Mouse (Mus musculus) testis, adult 2 months (tissue): ENCODE data around the gene Pcgf6. TPM values are rescaled to one million over a fixed set of nuclear protein-coding genes. Genes with fewer than 3 reads are reported as not detected.

ENCODE experiments used
- H3K27ac ChIP-seq: fragments of 200-500 bp; 2 replicates; pipeline ENCODE4 v1.5.1; 2012; ENCODE audit warnings: low read depth, low read length; ENCODE audit not compliant: control insufficient read depth, insufficient read depth
- H3K27me3 ChIP-seq: fragments of 200-500 bp; 2 replicates; pipeline ENCODE4 v1.6.1; 2012; ENCODE audit warnings: mild to moderate bottlenecking, low read length, moderate library complexity; ENCODE audit not compliant: control insufficient read depth, insufficient read depth
- H3K36me3 ChIP-seq: fragments of 200-500 bp; 2 replicates; pipeline ENCODE4 v1.6.1; 2012; ENCODE audit warnings: mild to moderate bottlenecking, low read length; ENCODE audit not compliant: control insufficient read depth, insufficient read depth
- H3K4me1 ChIP-seq: fragments of 200-500 bp; 2 replicates; pipeline ENCODE4 v1.6.1; 2012; ENCODE audit warnings: low read length; ENCODE audit not compliant: control insufficient read depth, insufficient read depth
- H3K4me3 ChIP-seq: fragments of 200-500 bp; 2 replicates; pipeline ENCODE4 v1.5.1; 2012; ENCODE audit warnings: low read depth, mild to moderate bottlenecking, low read length, moderate library complexity, mixed read lengths; ENCODE audit not compliant: control insufficient read depth
- CTCF ChIP-seq: fragments of 200-500 bp; IDR thresholded peaks from 2 replicates; pipeline ENCODE4 v1.5.1; 2012; ENCODE audit warnings: low read depth, mild to moderate bottlenecking, inconsistent platforms, low read length, moderate library complexity; ENCODE audit not compliant: control insufficient read depth, insufficient read depth, insufficient replicate concordance
- POLR2A ChIP-seq: fragments of 200-500 bp; IDR thresholded peaks from 2 replicates; pipeline ENCODE4 v1.6.1; 2012; ENCODE audit warnings: low read depth, mild to moderate bottlenecking, inconsistent platforms, low read length, moderate library complexity; ENCODE audit not compliant: control insufficient read depth
- polyA plus RNA-seq: library from polyadenylated mRNA; depleted of rRNA; stranded (reverse); fragments of >200 nt; gene quantifications from 2 replicates; pipeline ENCODE4 v1.2.3, GENCODE M21; 2012; rRNA removed

Gene Pcgf6
- polyA plus RNA-seq, 1 experiment = 31.9 TPM

DNA sequence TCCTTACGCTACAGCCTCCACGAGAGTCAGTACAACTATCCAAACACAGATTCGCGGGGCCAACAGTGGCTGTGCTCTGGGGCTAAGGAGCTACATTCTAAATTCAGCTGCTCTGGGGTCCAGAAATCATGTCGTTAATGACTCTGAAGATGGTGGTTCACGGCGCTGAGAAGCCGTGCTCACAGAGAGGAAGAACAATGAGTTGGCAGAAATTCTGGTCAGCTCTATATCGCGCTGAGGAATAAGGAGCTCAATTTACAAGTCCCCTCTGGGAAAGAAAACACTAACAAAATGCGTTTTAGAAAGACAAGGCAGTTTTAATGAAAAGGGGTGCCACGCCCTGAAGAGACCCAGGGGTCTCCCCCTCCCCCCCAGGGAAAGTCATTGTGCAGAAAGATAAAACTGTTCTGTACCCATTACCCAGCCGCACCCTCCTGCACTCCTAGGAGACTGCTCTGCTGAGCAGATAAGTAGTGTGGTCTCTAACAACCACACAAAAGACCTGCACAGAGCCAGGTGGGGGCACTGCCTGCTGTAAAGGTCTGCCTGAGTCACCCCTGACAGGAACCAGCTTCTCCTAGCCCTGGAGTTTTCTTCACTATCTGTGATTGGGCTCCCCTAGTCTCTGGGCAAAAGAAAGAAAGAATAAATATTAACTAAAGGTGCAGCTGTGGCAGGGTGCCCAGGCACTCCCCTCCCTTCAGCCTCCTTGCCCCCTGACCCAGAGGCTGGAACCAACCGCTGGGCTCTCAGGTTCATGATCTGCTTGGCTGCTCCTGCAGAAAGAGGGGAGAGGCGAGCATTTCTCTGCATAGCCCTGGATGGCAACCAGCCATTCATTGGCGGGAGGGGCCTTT, 62.2 kb downstream of the Pcgf6 start:
- TF ChIP-seq CTCF (no peak), POLR2A (no peak)
- no peak overlapping the region for H3K4me3 ChIP-seq
- H3K27ac ChIP-seq = no peak overlapping the region

DNA sequence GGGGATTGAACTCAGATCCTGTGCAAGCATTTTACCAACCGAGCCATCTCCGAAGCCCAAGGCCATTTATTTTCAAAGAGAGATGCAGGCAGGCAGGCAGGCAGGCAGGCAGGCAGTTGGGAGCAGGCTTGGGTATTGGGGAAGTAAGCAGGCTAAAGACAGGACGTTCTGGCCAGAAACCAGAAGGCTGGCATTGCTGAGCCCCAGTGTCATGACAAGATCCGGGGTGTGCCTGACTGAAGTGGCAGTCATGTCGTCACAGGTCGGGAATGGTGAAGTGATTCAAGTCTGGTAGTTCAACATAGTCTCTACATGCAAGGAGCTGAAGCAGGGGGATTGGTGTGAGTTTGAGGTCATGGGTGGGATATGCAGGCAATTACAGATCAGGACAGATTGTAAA, 63.1 kb downstream of the Pcgf6 start:
- Histone ChIP-seq H3K27me3 (no peaks in the 10 kb centered on the region), H3K4me1 (no peaks in the 10 kb centered on the region), H3K27ac (no peak overlapping the region), H3K36me3 (no peaks in the 10 kb centered on the region), H3K4me3 (no peak overlapping the region)
- no peak for TF ChIP-seq CTCF

More for the DNA sequence above, 62.2 kb downstream of the Pcgf6 start:
- Histone ChIP-seq H3K36me3 (no peaks in the 10 kb centered on the region), H3K27me3 (no peaks in the 10 kb centered on the region), H3K4me1 (no peaks in the 10 kb centered on the region)

DNA sequence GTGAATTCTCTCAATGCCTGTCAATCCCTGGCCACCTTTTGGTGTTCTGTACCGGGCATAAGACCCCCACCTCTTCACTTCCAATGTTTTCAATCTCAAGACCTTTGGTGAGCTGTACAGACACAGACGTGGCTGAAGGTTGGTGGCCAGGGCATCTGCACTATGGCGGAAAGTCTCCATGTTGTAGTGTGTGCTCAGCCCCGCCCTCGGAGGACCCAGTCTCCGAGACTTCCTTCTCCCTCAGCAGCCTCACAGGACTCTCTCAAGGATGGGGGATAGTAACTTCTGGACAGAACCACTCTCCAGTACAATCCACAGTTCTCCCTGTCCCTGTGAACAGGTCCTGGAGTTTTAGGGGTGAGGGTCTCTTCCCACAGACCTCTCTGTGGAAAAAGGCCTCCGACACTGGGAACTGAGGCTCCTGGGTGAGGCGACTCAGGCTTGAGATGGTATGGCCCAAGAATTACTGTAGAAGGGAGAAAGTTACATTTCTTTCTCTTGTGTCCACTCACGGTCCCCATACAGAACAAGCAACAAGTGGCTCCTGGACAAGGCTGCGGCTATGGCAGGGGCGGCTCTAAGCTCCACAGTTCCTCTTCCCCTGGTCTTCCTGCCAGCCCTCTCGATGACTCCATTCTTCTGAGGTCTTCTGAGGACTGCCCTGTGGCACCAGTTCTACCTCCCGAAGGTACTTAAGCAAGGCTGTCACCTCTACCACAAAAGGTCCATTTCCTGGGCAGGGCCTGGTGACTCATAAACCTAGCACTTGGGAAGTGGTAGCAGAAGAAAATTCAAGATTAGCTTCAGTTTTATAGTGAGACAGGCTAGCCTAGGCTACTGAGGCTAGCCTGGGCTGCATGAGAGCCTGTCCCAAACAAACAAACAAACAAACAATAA, 65.7 kb downstream of the Pcgf6 start:
- no peak overlapping the region for H3K4me3 ChIP-seq
- H3K4me1 ChIP-seq = no peaks in the 10 kb centered on the region
- TF ChIP-seq CTCF (no peak), POLR2A (no peak)
- H3K27me3 ChIP-seq = no peaks in the 10 kb centered on the region
- H3K27ac ChIP-seq = no peak overlapping the region
- H3K36me3 ChIP-seq = no peaks in the 10 kb centered on the region

DNA sequence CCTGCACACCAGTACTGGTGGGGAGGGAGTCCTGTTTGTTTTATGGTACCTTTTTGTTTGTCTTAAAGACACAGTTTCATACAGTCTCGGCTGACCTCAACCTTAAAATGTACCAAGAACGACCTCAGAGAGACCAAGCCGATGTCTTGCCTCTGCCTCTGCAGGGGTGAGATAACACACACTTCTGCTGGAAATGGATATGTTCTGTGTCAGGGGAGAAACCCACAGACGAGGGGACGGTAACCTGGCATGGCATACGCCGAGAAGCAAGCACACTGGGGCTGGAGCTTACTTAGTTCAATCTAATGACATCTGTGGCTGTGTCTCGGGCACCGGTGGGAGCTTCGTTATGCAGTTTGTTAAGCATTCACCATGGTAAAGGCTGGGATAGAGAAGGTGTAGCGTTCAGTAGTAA, 66.7 kb downstream of the Pcgf6 start:
- Histone ChIP-seq H3K4me3 (no peak overlapping the region), H3K27ac (no peak overlapping the region), H3K27me3 (no peaks in the 10 kb centered on the region), H3K4me1 (no peaks in the 10 kb centered on the region), H3K36me3 (no peaks in the 10 kb centered on the region)
- TF ChIP-seq POLR2A = no peak
- no peak for TF ChIP-seq CTCF

Other genes starting within 250 kb of the Pcgf6 start
- 0.35 and 0.37 TPM in 2 replicates for gene Ina, start 36.2 kb downstream of the Pcgf6 start, polyA plus RNA-seq
- 38.0 and 38.6 TPM in 2 replicates for gene Nt5c2, start 35.8 kb downstream of the Pcgf6 start, polyA plus RNA-seq
- 4.4 and 4.9 TPM in 2 replicates for gene Taf5, start 16.8 kb upstream of the Pcgf6 start, polyA plus RNA-seq
- 104 and 138 TPM in 2 replicates for gene Usmg5, start 39.7 kb upstream of the Pcgf6 start, polyA plus RNA-seq
- gene Pdcd11, start 39.9 kb upstream of the Pcgf6 start, polyA plus RNA-seq = 6.6 and 6.8 TPM in 2 replicates
- 2.7 and 4.1 TPM in 2 replicates for gene Calhm2, start 87.4 kb upstream of the Pcgf6 start, polyA plus RNA-seq
- gene Calhm1, start 93.3 kb upstream of the Pcgf6 start, polyA plus RNA-seq = not detected in 2 replicates
- 0.30 TPM in 1 of 2 replicates, not detected in the other for gene Calhm3, start 106.9 kb upstream of the Pcgf6 start, polyA plus RNA-seq
- gene Neurl1a, start 127.9 kb upstream of the Pcgf6 start, polyA plus RNA-seq = 37.0 and 42.7 TPM in 2 replicates